Mouse (Mus musculus): ENCODE results near the gene Slc35d2. TPM values are rescaled to one million over a fixed set of nuclear protein-coding genes. Genes with fewer than 3 reads are reported as not detected.

Gene Slc35d2
- polyA plus RNA-seq (2015; fragmentation: Nextera tagmentation; extraction: Ambion mirVana), result 1.4 and 2.2 TPM in 2 replicates

- ATAC-seq, result peak; percentile 69
- Histone ChIP-seq H3K9me3 (no peaks in the 10 kb centered on the region), H3K4me2 (replicated peaks) (peak within 1 kb of the TSS; percentile 75), H3K4me1 (replicated peaks) (peaks cover 5% of the 10 kb centered on the region; the same call in 1 of the 2 replicates), H3K4me3 (replicated peaks) (peak within 1 kb of the TSS; percentile 46), H3K27ac (no peak within 1 kb of the TSS), H3K36me3 (no peaks in the 10 kb centered on the region), H3K27me3 (no peaks in the 10 kb centered on the region), H3K9ac (replicated peaks) (peak within 1 kb of the TSS; percentile 62)
- 10% methylated on average over 44 of the region's 44 CpGs for WGBS
Observed at GRCm38 (mm10) chr13:64128858-64129615, at the start of gene Slc35d2. Slc35d2 (minus strand) TSS chr13:64129368.

DNA sequence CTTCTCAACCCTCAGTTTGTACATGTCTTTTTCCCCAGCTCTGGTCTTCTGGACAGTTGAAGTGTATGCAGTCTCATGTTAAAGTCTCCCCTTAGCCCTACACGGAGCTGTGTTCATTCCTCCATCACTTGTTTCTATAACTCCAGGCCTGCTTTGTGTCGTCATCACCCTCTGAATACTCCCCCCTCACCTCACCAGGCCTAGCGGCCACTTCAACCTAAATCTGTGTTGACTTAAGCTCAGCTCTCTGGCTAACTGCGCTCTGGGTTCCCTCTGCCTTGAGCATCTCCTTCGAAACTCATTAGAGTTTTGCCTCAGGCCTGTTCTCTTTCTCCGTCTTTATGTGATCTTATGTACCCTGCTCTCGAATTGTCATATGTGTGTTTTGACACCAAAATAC lies 48.8 kb upstream of the Slc35d2 start:
- peaks cover 36% of the 10 kb centered on the region for H3K36me3 ChIP-seq
- WGBS, result 79% methylated on average over 7 of the region's 7 CpGs
- H3K9ac ChIP-seq (replicated peaks), result no peak overlapping the region
- no peak overlapping the region for H3K4me2 ChIP-seq (replicated peaks)
- H3K27ac ChIP-seq, result no peak overlapping the region
- no peak overlapping the region for H3K4me3 ChIP-seq (replicated peaks)
- 0 out of 2 replicates have a peak, but pooled peaks have one; percentile 6 for ATAC-seq
- no peaks in the 10 kb centered on the region for H3K9me3 ChIP-seq
- peaks cover 6% of the 10 kb centered on the region; the same call in 1 of the 2 replicates for H3K4me1 ChIP-seq (replicated peaks)
- H3K27me3 ChIP-seq, result no peaks in the 10 kb centered on the region

DNA sequence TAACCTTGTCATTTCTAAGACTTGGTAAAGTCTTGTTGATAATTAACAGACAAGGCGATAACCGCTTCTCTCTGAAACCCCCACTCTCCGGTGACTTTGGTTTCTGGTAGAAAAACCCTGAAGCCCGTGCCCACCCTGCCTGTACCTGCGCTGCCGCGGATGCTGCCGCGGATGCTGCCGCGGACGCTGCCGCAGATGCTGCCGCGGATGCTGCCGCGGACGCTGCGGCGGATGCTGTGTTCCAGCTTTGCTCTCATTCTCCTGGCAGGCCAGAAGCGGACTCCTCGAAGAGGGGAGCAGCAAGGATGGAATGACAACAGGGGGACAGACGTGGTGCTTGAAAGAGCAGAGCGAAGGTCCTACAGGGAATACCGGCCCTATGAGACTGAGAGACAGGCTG lies 40.6 kb upstream of the Slc35d2 start:
- H3K27ac ChIP-seq, result no peak overlapping the region
- H3K27me3 ChIP-seq, result no peaks in the 10 kb centered on the region
- no peaks in the 10 kb centered on the region for H3K4me1 ChIP-seq (replicated peaks)
- peaks cover 55% of the 10 kb centered on the region for H3K9me3 ChIP-seq
- no peak overlapping the region for H3K4me3 ChIP-seq (replicated peaks)
- H3K36me3 ChIP-seq, result peaks cover 74% of the 10 kb centered on the region
- 98% methylated on average over 25 of the region's 25 CpGs for WGBS
- H3K9ac ChIP-seq (replicated peaks), result no peak overlapping the region
- H3K4me2 ChIP-seq (replicated peaks), result no peak overlapping the region
- no peak for ATAC-seq

- Histone ChIP-seq H3K4me3 (replicated peaks) (peak overlapping the region; percentile 80), H3K4me2 (replicated peaks) (peak overlapping the region; percentile 95), H3K27me3 (peaks cover 14% of the 10 kb centered on the region), H3K4me1 (replicated peaks) (peaks cover 13% of the 10 kb centered on the region), H3K36me3 (peaks cover 12% of the 10 kb centered on the region), H3K27ac (no peak overlapping the region), H3K9ac (replicated peaks) (peak overlapping the region; percentile 92), H3K9me3 (peaks cover 13% of the 10 kb centered on the region)
- ATAC-seq, result no peak
- WGBS, result 23% methylated on average over 13 of the region's 13 CpGs
Observed at GRCm38 (mm10) chr13:64163147-64163715, 34.1 kb upstream of the Slc35d2 start.

DNA sequence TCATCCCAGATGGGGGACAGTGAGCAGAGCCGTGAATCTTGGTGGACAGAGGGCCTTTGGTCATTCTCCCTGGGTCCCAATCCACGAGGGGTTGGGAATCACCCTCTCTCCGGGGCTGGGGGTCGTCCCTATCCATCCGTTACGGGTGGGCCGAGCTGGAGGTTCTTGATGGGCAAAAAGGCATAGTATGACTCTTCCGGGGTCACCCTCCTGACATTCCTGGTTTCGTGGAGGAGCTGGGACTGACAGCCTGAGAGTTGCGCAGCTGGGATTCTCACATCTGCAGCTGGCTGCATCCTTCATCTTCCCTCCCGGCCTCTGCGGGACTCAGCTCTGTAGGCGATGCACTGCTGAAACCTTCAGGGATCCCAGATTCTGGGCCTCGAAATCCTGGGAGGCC lies 33.5 kb upstream of the Slc35d2 start:
- H3K9me3 ChIP-seq, result peaks cover 11% of the 10 kb centered on the region; the same call in 1 of the 2 replicates
- peak overlapping the region; percentile 80 for H3K4me3 ChIP-seq (replicated peaks)
- peaks cover 13% of the 10 kb centered on the region for H3K4me1 ChIP-seq (replicated peaks)
- peaks cover 14% of the 10 kb centered on the region for H3K27me3 ChIP-seq
- WGBS, result under 1% methylated on average over 14 of the region's 14 CpGs
- peak overlapping the region; percentile 95 for H3K4me2 ChIP-seq (replicated peaks)
- no peak overlapping the region for H3K27ac ChIP-seq
- H3K9ac ChIP-seq (replicated peaks), result peak overlapping the region; percentile 92
- peak; percentile 34 for ATAC-seq
- H3K36me3 ChIP-seq, result peaks cover 10% of the 10 kb centered on the region

GRCm38 (mm10) chr13:64161916-64162611 lies 32.9 kb upstream of the Slc35d2 start:
- Histone ChIP-seq H3K4me2 (replicated peaks) (peak overlapping the region; percentile 95), H3K4me3 (replicated peaks) (peak overlapping the region; percentile 80), H3K27me3 (peaks cover 14% of the 10 kb centered on the region), H3K4me1 (replicated peaks) (peaks cover 13% of the 10 kb centered on the region), H3K36me3 (peaks cover 7% of the 10 kb centered on the region), H3K27ac (peak overlapping the region; percentile 84), H3K9ac (replicated peaks) (peak overlapping the region; percentile 92), H3K9me3 (0 out of 2 replicates have a peak, but pooled peaks cover 6% of the 10 kb centered on the region)
- peak; percentile 79; the same call in 1 of the 2 replicates for ATAC-seq
- WGBS, result under 1% methylated on average over 70 of the region's 71 CpGs

GRCm38 (mm10) chr13:64161548-64161915 lies 32.4 kb upstream of the Slc35d2 start, which contains the start of gene Habp4:
Habp4 (plus strand) TSS chr13:64161824.
- peak within 1 kb of the TSS; percentile 95 for H3K4me2 ChIP-seq (replicated peaks)
- peaks cover 6% of the 10 kb centered on the region for H3K36me3 ChIP-seq
- 0 out of 2 replicates have a peak, but pooled peaks cover 3% of the 10 kb centered on the region for H3K9me3 ChIP-seq
- H3K27me3 ChIP-seq, result peaks cover 17% of the 10 kb centered on the region
- peaks cover 13% of the 10 kb centered on the region for H3K4me1 ChIP-seq (replicated peaks)
- peak; percentile 98 for ATAC-seq
- H3K4me3 ChIP-seq (replicated peaks), result peak within 1 kb of the TSS; percentile 80
- WGBS, result 0% methylated on average over 15 of the region's 31 CpGs
- H3K9ac ChIP-seq (replicated peaks), result peak within 1 kb of the TSS; percentile 92
- peak within 1 kb of the TSS; percentile 84 for H3K27ac ChIP-seq

DNA sequence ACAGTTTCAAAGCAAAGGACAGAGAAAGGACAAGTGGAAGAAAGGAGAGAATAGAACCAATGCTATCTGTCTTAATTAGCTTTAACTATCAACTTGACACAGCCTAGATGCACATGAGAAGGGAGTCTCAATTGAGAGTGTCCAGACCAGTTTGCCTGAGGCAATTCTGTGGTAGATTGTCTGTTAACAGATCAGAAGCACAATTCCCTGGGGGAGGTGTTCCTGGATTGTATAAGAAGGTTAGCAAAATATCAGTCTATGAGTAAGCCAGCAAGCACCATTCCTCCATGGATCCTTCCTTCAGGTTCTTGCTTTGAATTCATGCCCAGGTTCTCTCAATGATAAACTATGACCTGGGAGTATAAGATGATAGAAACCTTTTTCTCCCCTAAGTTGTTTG lies 27.8 kb upstream of the Slc35d2 start:
- Histone ChIP-seq H3K4me2 (replicated peaks) (no peak overlapping the region), H3K36me3 (no peaks in the 10 kb centered on the region), H3K9me3 (no peaks in the 10 kb centered on the region), H3K27ac (no peak overlapping the region), H3K4me3 (replicated peaks) (no peak overlapping the region), H3K4me1 (replicated peaks) (peaks cover under 1% of the 10 kb centered on the region; the same call in 1 of the 2 replicates), H3K27me3 (peaks cover 18% of the 10 kb centered on the region), H3K9ac (replicated peaks) (no peak overlapping the region)
- no peak for ATAC-seq

DNA sequence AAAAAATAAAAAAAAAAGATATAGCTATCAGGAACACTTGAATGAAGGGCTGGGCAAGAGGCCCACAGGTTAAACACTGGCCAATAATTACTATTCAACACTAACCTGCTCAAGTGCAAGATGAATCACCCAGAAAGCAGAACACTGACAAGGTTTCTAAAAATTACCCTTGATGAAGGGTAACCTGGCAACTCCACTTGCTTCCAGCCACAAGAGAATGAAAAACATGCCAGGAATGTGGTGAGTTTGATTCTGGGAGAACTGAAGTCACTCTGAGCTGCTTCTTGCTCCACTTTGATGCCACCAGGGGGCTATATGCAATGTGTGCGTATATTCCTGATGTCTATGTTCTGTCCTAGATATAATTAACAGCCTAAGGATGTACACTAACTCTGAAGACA lies 26.0 kb upstream of the Slc35d2 start:
- no peak overlapping the region for H3K4me3 ChIP-seq (replicated peaks)
- H3K9ac ChIP-seq (replicated peaks), result no peak overlapping the region
- 17% methylated on average over 1 of the region's 1 CpGs for WGBS
- H3K27me3 ChIP-seq, result peaks cover 13% of the 10 kb centered on the region
- no peaks in the 10 kb centered on the region for H3K9me3 ChIP-seq
- peaks cover 15% of the 10 kb centered on the region for H3K4me1 ChIP-seq (replicated peaks)
- H3K36me3 ChIP-seq, result no peaks in the 10 kb centered on the region
- ATAC-seq, result no peak
- no peak overlapping the region for H3K27ac ChIP-seq
- no peak overlapping the region for H3K4me2 ChIP-seq (replicated peaks)

DNA sequence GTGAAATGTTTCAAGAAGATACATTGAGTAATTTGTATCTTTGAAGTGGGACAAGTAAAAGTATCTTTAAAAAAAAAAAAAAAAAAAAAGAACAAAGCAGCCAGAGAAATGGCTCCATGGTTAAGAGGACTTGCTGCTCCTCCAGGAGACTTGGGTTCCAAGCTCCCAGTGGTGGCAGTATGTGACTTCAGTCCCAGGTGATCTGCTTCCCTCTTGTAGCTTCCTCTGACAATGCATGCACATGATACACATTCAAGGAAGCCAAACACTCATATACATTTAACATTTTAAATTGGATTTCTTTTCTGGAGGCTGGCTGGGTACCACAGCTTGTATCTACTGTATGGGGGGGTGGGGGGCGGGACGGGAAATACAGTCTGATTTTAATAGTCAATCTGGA lies 25.5 kb upstream of the Slc35d2 start:
- peaks cover 8% of the 10 kb centered on the region for H3K27me3 ChIP-seq
- ATAC-seq, result no peak
- peaks cover 18% of the 10 kb centered on the region for H3K4me1 ChIP-seq (replicated peaks)
- H3K4me2 ChIP-seq (replicated peaks), result no peak overlapping the region
- H3K27ac ChIP-seq, result no peak overlapping the region
- H3K36me3 ChIP-seq, result no peaks in the 10 kb centered on the region
- no peaks in the 10 kb centered on the region for H3K9me3 ChIP-seq
- WGBS, result 65% methylated on average over 2 of the region's 2 CpGs
- no peak overlapping the region for H3K4me3 ChIP-seq (replicated peaks)
- no peak overlapping the region for H3K9ac ChIP-seq (replicated peaks)

DNA sequence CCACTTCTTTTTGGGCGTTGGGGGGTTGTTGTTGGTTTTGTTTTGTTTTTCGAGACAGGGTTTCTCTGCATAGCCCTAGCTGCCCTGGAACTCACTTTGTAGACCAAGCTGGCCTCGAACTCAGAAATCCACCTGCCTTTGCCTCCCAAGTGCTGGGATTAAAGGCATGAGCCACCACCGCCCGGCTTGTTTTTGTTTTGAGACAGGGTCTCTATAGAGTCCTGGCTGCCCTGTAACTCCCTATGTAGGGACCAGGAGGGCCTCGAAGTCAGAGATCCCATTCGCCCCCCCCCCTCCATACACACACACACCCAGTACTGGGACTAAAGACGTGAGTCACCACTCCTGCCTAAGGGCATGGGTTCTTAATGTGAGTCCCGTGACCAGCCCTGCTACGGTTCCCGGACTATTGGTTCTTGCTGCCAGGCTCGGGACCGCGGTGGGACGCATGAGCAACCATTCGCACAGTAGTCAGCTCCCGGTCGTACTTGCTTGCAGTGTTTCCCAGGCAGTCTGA lies 24.6 kb upstream of the Slc35d2 start:
- peak; percentile 44 for ATAC-seq
- peak overlapping the region; percentile 94 for H3K4me2 ChIP-seq (replicated peaks)
- H3K4me3 ChIP-seq (replicated peaks), result peak overlapping the region; percentile 89
- no peaks in the 10 kb centered on the region for H3K36me3 ChIP-seq
- 1% methylated on average over 18 of the region's 18 CpGs for WGBS
- H3K27ac ChIP-seq, result no peak overlapping the region
- H3K27me3 ChIP-seq, result peaks cover 8% of the 10 kb centered on the region; the same call in 1 of the 2 replicates
- H3K9ac ChIP-seq (replicated peaks), result peak overlapping the region; percentile 41; the same call in 1 of the 2 replicates
- H3K9me3 ChIP-seq, result no peaks in the 10 kb centered on the region
- H3K4me1 ChIP-seq (replicated peaks), result peaks cover 18% of the 10 kb centered on the region

All from midbrain, embryonic 13.5 days (tissue).